Mouse (Mus musculus): ENCODE data around the gene Il1rapl2.

Gene Il1rapl2

DNA sequence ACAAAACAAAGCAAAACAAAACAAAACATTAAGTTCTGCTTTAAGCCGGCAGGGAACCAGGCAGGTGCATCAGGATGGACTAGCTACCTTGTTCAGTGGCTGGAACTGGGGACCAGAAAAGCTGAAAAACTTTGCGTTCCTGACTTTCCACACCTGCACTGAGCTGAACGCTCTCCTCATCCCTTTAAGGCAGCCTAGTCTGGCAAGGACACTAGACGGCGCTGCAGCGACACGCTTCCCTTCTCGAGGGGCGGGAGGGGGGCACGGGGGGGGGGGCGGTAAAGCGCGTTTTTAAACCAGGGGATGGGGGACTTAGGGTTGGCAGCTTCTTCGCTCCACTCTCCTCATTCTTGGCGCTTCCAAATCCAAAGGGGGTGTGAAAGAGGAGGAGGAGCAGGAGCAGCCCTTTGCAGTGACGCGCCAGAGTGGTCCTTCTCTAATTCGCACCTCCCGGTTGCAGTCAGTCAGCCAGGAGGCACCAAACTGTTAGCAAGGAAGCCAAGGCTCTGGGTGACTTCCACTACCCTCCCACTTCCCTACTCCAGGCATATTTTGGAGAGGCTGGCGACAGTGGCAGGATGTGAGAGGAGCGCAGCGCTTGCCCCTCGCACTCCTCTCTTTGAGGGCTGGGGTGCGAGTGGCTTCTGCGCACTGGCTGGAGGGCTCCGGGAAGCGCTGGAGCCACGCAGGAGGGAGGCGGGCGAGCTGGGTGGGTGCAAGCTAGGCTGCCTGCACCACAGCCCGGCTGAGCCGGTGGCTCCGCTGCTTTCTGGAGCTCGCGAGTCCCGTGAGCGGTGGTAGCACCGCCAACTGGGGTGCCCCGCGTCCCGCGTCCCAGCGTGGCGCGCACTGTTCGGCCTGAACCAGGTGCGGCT, at the start of gene Il1rapl2:
Gene Il1rapl2, plus strand, starts transcription at position 288 of the 875 bp plus-strand sequence.
- peak; percentile 13 for DNase-seq (ENCODE audit: inconsistent ontology term)

DNA sequence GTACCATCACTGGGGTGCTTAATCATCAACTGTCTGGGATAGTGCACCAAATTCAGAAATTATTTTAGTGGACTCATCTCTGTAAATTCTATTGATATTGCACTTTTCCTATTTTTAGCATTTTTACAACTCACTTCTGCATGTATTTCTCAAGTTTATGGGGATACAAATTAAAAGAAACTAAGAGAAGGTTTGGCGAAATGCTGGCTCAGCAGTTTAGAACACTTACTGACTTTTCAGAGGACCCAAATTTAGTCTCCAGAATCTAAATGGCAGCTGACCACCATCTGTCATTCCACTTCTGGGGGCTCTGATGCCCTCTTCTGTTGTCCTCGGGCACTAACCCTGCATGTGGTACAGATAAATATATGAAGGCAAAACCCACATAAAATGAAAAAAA, 22.1 kb upstream of the Il1rapl2 start:
- no peak for DNase-seq (ENCODE audit: inconsistent ontology term)

DNA sequence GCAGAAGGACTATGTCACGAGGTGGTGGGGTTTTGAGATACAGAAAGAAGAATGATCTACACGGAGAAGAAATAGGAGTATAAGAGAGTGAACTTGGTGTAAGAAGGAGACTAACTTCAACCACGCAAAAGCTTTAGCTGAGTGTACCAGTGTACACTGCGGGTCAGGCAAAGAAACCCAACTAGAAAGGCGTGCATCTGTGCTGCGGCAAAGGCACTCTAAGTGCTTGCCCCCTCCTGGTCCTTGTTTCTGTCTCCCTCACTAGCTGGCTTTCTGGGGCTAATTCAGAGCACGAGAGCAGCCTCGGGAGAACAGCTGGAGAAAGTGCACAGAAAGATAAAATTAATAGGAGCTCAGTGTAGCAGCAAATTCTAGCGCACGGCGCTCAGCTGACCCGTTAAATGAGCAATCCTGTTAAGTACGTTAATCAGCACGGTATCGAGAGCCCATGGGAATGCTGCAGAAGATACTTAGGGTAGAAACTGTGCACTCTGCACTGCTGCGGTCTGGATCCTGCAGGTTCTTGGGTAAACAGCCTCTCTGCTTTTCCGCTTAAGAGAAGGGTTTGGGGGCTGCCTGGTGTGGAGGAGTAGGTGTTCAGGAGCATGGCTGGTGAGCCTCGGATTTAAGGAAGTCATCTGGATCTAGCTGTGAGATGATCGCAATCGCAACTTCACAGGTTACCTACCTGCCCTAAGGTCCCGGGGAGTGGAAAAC, 778 bp upstream of the Il1rapl2 start:
- DNase-seq (ENCODE audit: inconsistent ontology term): peak; percentile 7

DNA sequence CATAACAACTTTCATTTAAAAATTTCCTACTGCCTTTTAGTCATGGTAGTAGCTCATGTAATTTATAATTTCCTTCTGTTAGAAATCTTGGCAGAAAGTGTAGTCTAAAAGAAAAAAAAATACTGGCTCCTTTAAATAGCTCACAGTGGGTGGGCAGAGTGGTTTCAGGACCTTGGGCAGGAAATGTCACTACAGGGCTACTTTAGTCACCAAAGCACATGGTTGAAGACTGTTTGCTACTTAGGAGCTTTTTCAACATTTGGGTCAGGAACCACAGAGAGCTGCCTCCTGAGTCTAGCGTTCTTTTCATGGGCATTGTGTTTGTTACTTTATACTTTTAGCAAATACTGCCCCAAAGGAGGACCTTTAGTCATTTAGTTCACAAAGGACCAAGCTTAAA, 12.2 kb downstream of the Il1rapl2 start:
- no peak for DNase-seq (ENCODE audit: inconsistent ontology term)

DNA sequence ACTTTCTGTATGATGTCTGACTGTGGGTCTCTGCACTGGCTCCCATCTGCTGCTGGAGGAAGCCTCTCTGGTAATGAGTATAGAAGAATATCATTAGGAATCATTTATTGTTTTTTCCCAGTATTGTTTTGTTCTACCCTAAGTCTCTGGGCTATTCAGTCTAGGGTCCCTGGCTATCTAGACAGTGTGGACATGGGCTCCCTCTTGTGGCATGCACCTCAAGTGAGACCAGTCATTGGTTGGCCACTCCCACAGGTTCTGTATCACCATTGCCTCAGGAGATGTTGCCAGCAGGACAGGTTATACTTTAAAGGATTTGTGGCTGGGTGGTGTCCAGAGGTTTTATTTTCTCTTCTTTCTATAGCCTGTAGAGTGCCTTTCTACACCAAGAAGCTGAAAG, 50.3 kb downstream of the Il1rapl2 start:
- DNase-seq (ENCODE audit: inconsistent ontology term): no peak

DNA sequence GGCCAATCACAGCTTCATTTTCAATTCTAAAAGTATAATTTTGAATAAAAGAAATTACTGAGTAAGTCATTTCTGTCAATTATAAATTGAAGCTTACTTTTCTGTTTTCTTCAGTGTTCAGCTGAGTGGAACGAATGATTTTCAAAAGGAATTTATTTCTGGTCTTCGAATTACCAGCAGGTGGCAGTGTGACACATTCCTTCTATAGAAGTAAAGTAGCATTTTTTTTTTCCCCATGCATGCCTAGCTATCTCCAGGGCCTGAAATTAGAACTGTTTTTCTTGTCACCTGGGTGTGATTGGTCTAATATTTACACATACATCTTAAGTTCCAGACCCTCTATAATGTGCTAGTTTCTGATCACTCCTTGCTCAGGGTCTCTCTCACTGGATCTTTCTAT, 96.6 kb downstream of the Il1rapl2 start:
- DNase-seq (ENCODE audit: inconsistent ontology term): peak; percentile 31

DNA sequence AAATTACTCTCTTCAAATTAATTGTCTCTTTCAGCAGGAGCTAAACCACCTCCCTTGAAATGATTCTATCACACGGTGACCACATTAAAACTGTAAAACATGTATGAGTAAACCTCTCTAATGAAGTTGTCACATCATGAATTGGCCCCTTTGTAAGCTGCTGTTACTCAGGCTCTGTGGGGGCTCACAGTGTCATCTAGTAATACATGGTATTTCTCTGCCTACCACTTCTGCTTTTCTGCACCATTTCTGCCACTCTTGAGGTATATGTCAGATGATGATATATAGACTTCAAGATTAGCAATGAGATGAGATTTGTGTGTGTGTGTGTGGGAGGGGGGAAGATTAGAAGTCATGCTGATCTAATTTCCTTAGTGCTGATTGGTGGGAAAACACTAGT, 117.6 kb downstream of the Il1rapl2 start:
- DNase-seq (ENCODE audit: inconsistent ontology term): no peak

DNA sequence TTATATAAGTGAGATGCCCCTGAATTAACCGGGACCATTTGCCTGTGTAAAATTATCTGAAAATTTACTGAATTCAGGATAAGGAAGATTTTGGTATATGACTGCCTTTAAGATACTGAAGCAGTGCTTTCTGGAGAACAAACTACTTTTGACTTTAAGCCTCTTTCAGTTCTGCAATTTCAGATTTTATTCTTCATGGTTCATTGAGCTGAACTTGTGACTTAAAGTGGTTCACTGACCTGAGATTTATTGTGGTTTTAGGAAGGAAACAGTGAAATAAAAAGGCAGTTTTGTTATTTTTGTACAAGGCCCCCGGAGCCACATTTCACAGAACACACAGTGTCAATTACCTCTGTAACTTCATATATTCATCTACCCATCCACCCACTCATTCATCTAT, 129.6 kb downstream of the Il1rapl2 start:
- DNase-seq (ENCODE audit: inconsistent ontology term): no peak

DNA sequence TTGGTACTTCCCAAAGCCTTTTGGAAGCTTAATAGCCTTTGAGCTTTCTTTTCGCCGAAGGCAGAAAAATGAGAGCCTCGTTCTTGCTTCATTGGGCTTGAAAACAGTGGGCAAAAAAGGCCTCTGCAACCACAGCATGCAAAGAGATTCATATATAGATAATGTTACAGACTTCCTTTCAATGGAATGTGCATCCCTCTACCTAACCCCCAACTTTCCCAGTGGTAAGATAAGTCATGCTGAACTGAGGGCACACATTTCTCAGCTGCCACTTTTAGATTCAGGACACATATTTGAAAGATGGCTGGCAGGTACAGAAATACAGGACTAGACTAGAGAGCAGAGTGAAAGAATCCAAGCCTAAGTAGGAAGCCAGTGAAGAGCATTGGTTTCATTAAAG, 185.1 kb downstream of the Il1rapl2 start:
- DNase-seq (ENCODE audit: inconsistent ontology term): no peak

DNA sequence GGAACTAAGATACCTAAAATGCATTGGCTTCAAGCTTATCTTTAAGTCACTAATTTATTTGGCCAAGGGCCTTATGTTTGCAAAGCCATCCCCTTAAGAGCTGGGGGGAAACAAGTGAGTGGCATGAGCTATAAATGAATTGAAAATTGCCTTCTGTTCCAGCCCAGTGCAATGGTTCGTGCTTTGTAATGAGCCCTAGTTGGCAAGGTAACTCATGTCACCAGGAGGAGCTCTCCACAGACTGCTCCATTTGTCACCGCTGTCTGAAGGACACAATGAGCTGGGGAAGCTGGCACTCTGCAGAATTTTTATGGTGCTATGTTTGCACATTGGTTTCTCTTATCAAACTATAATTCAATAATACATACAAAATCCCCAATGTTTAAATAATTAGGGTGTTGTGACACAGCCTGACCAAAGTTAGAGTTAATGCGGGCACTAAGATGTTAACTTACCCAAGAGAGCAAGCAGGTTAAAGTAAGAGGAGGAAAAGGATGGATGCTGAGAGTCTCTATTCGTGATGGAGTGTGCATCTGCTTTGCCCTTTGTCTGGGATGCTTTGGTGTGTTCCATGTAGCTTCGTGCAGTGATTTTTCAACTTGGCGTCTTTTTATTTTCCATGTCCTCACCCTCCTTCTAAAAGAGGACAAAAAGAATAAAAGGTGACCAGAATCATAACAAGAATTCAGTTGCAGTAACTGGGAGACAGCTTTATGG, 235.2 kb downstream of the Il1rapl2 start:
- DNase-seq (ENCODE audit: inconsistent ontology term): no peak

DNA sequence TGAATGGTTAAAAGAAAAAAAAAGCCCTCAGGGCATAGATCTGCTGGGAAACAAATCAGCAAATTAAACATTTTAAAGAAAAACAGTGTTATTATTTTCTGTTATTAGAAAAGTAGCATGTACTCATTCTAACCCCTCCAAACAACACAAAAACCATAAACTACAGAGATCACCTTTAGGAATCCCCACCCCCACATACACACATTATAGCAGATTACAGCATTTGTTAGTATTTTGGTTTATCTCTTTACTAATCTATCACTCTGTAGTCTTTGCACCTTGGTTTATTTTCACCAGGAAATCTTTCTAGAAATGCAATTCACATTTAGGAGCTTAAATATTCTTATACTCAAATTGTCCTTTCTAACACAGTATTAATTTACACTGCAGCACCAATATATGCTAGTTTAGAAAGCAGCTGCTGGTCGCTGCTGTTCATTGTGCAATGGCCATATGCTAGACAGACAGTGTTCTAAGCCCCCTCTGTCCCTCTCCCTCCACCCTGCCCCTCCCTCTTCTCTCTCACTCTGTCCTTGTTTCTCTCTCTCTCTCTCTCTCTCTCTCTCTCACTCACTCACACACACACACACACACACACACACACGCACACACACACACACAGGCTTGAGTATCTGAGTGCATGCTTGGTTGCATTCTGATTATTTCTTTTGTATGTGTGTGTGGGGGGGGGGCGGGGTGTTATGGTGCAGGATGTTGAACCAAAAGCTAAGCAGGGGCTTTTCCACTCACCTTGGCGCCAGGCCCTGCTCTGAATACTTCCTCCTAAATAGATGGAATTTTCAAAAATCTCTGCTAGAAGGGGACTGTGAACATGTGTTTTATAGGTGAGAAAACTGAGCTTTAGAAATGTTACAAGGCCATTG, 236.1 kb downstream of the Il1rapl2 start:
- DNase-seq (ENCODE audit: inconsistent ontology term): peak; percentile 2

DNA sequence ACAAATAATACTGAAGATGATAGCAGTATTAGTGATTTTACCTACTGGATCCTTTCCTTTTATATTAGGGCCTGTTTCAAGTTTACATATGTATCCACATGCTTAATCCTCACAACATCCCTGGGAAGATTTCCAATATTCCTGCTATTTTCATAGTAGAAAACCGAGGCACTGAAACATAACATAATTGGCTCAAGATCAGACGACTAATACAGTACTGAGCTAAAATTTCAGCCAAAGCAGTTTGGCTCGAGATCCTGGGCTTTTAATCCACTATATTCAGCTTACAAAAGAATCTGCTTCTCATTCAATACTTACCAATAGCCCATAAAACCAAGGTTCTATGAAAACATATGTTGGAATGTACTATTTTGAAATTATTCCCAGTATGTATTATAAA, 239.1 kb downstream of the Il1rapl2 start:
- no peak for DNase-seq (ENCODE audit: inconsistent ontology term)

DNA sequence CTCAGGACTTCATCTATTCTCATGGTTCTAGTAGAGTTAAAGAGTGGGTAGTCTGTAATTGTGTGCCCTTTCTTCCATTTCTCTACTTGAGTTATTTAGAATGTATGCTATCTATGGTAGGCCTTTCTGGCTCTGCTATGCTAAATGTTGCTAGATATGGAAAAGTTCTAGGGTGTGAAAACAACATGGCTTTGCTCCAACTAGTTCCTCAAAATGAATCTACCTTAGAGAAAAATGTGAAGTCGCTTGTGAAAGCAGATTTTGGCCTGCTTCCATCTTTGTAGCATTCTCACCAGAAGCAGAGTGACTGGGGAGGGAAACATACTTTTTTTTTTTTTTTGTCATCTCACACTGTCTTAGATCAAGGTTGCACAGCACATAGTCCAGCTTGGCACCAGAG, 241.7 kb downstream of the Il1rapl2 start:
- no peak for DNase-seq (ENCODE audit: inconsistent ontology term)

DNA sequence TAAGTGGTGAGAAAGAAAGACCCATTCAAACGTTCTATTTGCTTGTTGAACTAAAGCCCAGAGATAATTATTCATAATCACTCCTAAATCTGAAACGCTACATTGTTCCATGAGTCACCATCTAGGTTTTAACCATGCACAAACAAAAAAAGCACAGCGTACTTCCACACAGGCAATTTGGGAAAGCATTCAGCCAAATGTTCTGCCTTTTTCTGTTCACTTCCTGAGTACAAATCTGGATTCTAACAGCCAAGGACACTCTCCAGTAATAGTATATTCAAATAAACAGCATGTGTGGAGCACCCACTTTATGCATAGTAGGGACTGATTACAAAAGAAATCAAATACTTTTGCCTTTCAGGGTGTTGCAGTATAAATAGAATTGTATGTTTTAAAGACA, 278.5 kb downstream of the Il1rapl2 start:
- DNase-seq (ENCODE audit: inconsistent ontology term): no peak

DNA sequence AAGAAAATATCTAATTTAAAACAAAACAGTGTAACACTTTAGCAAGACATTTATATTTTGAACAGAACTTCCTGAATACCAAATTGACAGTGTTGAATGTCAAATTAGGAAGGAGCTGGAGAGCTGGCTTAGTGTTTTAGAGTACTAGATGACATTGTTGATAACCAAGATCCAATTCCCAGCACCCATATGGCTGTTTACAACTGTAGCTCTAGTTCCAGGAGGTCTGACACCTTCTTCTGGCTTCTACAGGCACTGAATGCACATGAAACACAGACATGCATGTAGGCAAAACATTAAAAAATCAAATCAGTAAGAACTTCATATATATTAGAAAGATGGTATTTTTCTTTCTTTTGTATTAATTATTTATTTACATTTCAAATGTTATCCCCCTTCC, 353.1 kb downstream of the Il1rapl2 start:
- DNase-seq (ENCODE audit: inconsistent ontology term): no peak

DNA sequence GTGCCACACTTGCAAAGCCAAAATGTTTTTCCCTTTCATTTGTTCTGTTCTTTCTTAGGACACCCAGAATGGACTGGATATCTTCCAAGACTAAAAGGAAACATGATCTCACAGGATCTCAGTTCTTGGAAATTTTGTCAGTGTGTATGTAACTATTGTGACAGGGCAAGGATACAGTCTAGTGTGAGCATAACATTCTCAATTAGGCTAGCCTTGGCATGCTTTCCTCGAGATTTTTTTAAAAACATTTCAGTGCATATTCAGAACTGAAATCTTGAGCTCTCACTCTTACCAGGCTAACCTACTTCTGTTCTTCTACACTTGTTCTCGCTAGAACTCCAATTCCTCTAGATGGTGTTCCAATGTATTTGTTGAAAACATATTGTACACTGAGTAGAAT, 356.4 kb downstream of the Il1rapl2 start:
- DNase-seq (ENCODE audit: inconsistent ontology term): no peak

DNA sequence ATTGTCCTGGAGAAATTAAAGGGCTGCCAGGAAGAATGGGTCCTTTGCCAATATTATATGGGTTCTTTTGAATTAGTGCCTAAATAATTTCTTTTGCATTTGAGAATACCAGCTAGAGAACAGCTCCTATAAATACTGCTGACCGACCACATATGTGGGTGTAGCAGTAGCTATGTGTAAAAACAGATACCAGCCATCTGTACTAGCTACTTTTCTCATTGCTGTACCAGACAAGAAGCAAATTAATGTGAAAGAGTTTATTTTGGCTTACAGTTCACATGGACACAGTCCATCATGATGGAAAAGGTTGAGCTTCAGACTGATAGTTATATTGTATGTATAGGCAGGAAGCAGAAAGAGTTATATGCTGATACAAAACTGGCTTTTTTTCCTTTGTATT, 377.3 kb downstream of the Il1rapl2 start:
- DNase-seq (ENCODE audit: inconsistent ontology term): no peak

DNA sequence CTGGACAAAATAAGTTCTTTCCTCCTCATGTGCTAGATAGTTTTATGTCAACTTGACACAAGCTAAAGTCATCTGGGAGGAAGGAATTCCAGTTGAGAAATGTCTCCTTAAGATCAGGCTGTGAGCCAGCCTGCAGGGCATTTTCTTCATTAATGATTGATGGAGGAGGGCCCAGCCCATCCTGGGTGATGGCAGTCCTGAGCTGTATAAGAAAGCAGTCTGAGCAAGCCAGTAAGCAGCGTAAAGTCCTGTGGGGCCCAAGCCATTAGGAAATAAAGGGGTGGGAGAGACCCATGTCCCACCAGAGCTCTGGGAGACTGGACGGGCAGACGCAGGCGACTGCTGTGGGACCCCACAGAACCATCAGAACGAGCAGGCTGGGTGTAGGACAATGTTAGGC, 400.9 kb downstream of the Il1rapl2 start:
- DNase-seq (ENCODE audit: inconsistent ontology term): no peak

DNA sequence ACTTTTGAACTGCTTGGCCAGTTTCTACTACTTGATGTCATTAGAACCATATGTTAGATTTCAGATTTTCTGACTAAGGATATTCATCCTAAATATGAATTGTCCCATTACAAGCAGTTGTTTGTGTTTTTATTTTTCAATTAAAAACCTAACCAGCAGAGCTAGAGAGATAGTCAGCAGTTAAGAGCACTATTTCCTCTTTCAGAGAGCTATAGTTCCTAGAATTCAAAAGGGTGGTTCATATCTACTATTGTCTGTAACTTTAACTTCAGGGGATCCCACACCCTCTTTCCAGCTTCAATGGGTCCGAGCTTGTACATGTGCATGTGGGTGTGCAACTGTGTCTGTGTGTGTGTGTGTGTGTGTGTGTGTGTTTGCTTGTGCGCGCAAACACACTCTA, 472.7 kb downstream of the Il1rapl2 start:
- DNase-seq (ENCODE audit: inconsistent ontology term): no peak

DNA sequence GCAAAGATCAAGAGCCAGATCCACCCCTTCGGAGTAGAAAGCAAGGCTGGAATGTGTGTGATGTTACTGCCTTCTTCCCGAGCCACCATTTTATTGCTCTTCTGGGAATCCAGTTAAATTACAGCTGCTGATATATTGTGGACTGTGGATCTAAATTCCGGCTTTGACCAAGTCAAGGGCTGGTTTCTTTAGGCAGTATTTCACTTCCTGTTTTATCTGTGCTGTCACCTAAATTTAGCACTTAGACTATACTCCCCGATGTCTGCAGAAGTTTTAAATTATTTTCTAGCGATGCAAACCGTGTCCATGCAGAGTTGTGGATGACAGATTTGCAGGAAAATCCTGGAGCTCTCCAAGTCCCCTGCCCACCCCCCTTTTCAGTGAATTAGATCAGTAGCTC, 533.5 kb downstream of the Il1rapl2 start:
- no peak for DNase-seq (ENCODE audit: inconsistent ontology term)

DNA sequence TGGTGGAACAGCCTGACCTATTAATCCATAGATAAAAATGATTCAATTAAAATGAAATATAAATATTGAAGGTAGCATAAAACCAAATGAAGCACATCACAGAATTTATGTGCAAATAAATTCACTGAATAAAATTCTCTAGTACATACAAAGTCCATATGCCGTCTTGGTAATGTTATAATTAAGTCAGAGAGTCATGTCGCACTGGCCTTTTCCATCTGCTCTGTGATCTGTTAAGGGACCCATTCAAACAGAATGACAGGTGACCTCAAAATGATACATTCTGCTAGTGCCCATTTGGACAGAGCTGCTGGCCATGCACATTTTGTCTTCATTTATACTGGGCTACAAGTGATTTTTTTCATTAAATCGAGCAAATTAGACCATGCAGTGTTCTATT, 534.3 kb downstream of the Il1rapl2 start:
- DNase-seq (ENCODE audit: inconsistent ontology term): no peak

DNA sequence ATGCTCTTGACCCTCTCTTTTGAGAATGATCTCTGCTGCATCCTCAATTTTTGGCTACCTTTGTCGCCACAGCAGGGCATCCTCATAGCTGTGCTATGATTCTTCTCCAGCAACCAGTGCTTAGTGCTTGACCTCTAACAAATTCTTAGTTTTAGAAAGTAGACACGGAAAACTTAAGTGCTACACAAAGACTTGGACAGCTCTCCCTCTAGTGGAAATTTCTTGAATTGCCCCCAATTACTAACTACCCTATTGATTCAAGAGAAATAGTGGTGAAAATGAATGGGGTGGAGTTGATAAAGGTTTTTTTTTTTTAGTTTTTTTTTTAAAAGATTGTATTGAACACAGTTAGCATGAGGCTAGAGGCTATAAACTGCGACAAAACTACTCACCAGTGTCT, 599.7 kb downstream of the Il1rapl2 start:
- DNase-seq (ENCODE audit: inconsistent ontology term): peak; percentile 1

All from Muller cell, postnatal 12 days (primary cell).